Mouse (Mus musculus) lung, embryonic 14.5 days (tissue): ENCODE measurements at regions not wholly inside any gene's neighbourhood (a gene's known extent, or its start where the extent isn't known, plus 50 kb on each side); places are given as distances from the start of the nearest gene placed in this dataset.
A peak's percentile ranks its signal among the peaks of the same experiment; 100 is the strongest.

Source experiments
- ATAC-seq: fragments of 200-750 bp; cut with Nextera tagmentation; 2 replicates; pipeline ENCODE4 v1.8.0; 2017; ENCODE audit warnings: mild to moderate bottlenecking, moderate TSS enrichment, moderate library complexity; ENCODE audit not compliant: insufficient read depth
- DNase-seq: peaks from one replicate; pipeline ENCODE4 v3.0.0-alpha.2; 2015
- H3K27ac ChIP-seq: fragments of 300-500 bp; sonication (generic); 2 replicates; pipeline ENCODE4 v1.5.1; 2014; ENCODE audit warnings: low read depth, mild to moderate bottlenecking, moderate library complexity
- H3K27me3 ChIP-seq: fragments of 300-500 bp; sonication (generic); 2 replicates; pipeline ENCODE4 v1.6.1; 2014; ENCODE audit warnings: low read length, control low read depth; ENCODE audit not compliant: insufficient read depth
- H3K36me3 ChIP-seq: fragments of 300-500 bp; sonication (generic); 2 replicates; pipeline ENCODE4 v1.6.1; 2014; ENCODE audit warnings: control low read depth; ENCODE audit not compliant: insufficient read depth
- H3K4me1 ChIP-seq: fragments of 300-500 bp; sonication (generic); 2 replicates; pipeline ENCODE4 v1.6.1; 2014; ENCODE audit warnings: antibody characterized with exemption, control low read depth; ENCODE audit not compliant: insufficient read depth
- H3K4me2 ChIP-seq: fragments of 300-500 bp; sonication (generic); 2 replicates; pipeline ENCODE4 v1.6.1; 2014; ENCODE audit warnings: mild to moderate bottlenecking
- H3K4me3 ChIP-seq: fragments of 300-500 bp; sonication (generic); 2 replicates; pipeline ENCODE4 v1.5.1; 2014; ENCODE audit warnings: low read depth, low read length
- H3K9ac ChIP-seq: fragments of 300-500 bp; sonication (generic); 2 replicates; pipeline ENCODE4 v1.6.1; 2014
- H3K9me3 ChIP-seq: fragments of 300-500 bp; sonication (generic); 2 replicates; pipeline ENCODE4 v1.6.1; 2016; ENCODE audit warnings: low read depth, low read length, control low read depth
- CTCF ChIP-seq: IDR thresholded peaks from 2 replicates; pipeline ENCODE4 v1.5.1; 2016; ENCODE audit warnings: antibody characterized with exemption, low read depth
- WGBS: fragments of 180-500 bp; shearing (Covaris S2); extraction: QIAGEN DNeasy Blood & Tissue Kit; methylation state at CpG from one replicate; pipeline ENCODE4 v1.1.7; 2014; 5-methylcytosine and 5-hydroxymethylcytosine counted together

- Histone ChIP-seq H3K27ac (no peak overlapping the region), H3K9me3 (no peaks in the 10 kb centered on the region), H3K4me3 (no peak overlapping the region), H3K27me3 (no peaks in the 10 kb centered on the region), H3K9ac (no peak overlapping the region), H3K4me2 (no peak overlapping the region), H3K36me3 (no peaks in the 10 kb centered on the region), H3K4me1 (no peaks in the 10 kb centered on the region)
- TF ChIP-seq CTCF, result no peak
- no peak for DNase-seq
- WGBS, result 70% methylated on average over 3 of the region's 3 CpGs
- ATAC-seq, result no peak
These were observed 108.2 kb upstream of the Isx start for GRCm38 (mm10) chr8:74764728-74765127.

- Histone ChIP-seq H3K9ac (no peak overlapping the region), H3K27me3 (no peaks in the 10 kb centered on the region), H3K36me3 (no peaks in the 10 kb centered on the region), H3K27ac (no peak overlapping the region), H3K4me1 (no peaks in the 10 kb centered on the region), H3K9me3 (no peaks in the 10 kb centered on the region), H3K4me3 (no peak overlapping the region), H3K4me2 (no peak overlapping the region)
- no peak for DNase-seq
- ATAC-seq, result no peak
- TF ChIP-seq CTCF, result no peak
These were observed 97.4 kb upstream of the Isx start for GRCm38 (mm10) chr8:74775549-74775948.

GRCm38 (mm10) chr8:74781087-74781486 lies 91.9 kb upstream of the Isx start:
- DNase-seq (peak; percentile 9), ATAC-seq (no peak)
- Histone ChIP-seq H3K27me3 (no peaks in the 10 kb centered on the region), H3K4me2 (no peak overlapping the region), H3K36me3 (no peaks in the 10 kb centered on the region), H3K27ac (no peak overlapping the region), H3K9ac (no peak overlapping the region), H3K9me3 (no peaks in the 10 kb centered on the region; the same call in 1 of the 2 replicates), H3K4me1 (no peaks in the 10 kb centered on the region), H3K4me3 (no peak overlapping the region)
- WGBS, result 65% methylated on average over 1 of the region's 1 CpGs
- no peak for TF ChIP-seq CTCF

GRCm38 (mm10) chr8:74808685-74809084 lies 64.3 kb upstream of the Isx start:
- H3K9me3 ChIP-seq, result no peaks in the 10 kb centered on the region
- H3K27ac ChIP-seq, result no peak overlapping the region
- H3K9ac ChIP-seq, result no peak overlapping the region
- ATAC-seq, result no peak
- H3K36me3 ChIP-seq, result no peaks in the 10 kb centered on the region
- no peaks in the 10 kb centered on the region for H3K4me1 ChIP-seq
- H3K4me3 ChIP-seq, result no peak overlapping the region
- no peak overlapping the region for H3K4me2 ChIP-seq
- H3K27me3 ChIP-seq, result no peaks in the 10 kb centered on the region
- TF ChIP-seq CTCF, result no peak
- DNase-seq, result no peak

GRCm38 (mm10) chr8:74810054-74810453 lies 62.9 kb upstream of the Isx start:
- Histone ChIP-seq H3K9ac (no peak overlapping the region), H3K4me2 (no peak overlapping the region), H3K27me3 (no peaks in the 10 kb centered on the region), H3K27ac (no peak overlapping the region), H3K4me3 (no peak overlapping the region), H3K9me3 (no peaks in the 10 kb centered on the region), H3K36me3 (no peaks in the 10 kb centered on the region), H3K4me1 (no peaks in the 10 kb centered on the region)
- no peak for TF ChIP-seq CTCF
- DNase-seq, result no peak
- ATAC-seq, result no peak
- WGBS, result 81% methylated on average over 3 of the region's 3 CpGs

GRCm38 (mm10) chr8:74818434-74818833 lies 54.5 kb upstream of the Isx start:
- no peak overlapping the region for H3K9ac ChIP-seq
- H3K27me3 ChIP-seq, result no peaks in the 10 kb centered on the region
- no peak overlapping the region for H3K27ac ChIP-seq
- ATAC-seq (no peak), DNase-seq (peak; percentile 12)
- no peak for TF ChIP-seq CTCF
- no peaks in the 10 kb centered on the region for H3K36me3 ChIP-seq
- H3K4me3 ChIP-seq, result no peak overlapping the region
- H3K9me3 ChIP-seq, result no peaks in the 10 kb centered on the region
- no peak overlapping the region for H3K4me2 ChIP-seq
- H3K4me1 ChIP-seq, result no peaks in the 10 kb centered on the region
- WGBS, result 42% methylated on average over 1 of the region's 1 CpGs

GRCm38 (mm10) chr8:74820716-74821115 lies 52.3 kb upstream of the Isx start:
- TF ChIP-seq CTCF, result no peak
- Histone ChIP-seq H3K4me3 (no peak overlapping the region), H3K27ac (no peak overlapping the region), H3K9me3 (no peaks in the 10 kb centered on the region), H3K4me1 (no peaks in the 10 kb centered on the region), H3K9ac (no peak overlapping the region), H3K36me3 (no peaks in the 10 kb centered on the region), H3K27me3 (no peaks in the 10 kb centered on the region), H3K4me2 (no peak overlapping the region)
- ATAC-seq (no peak), DNase-seq (no peak)
- 11% methylated on average over 3 of the region's 3 CpGs for WGBS

- no peak overlapping the region for H3K4me3 ChIP-seq
- H3K9ac ChIP-seq, result no peak overlapping the region
- no peak overlapping the region for H3K4me2 ChIP-seq
- no peak overlapping the region for H3K27ac ChIP-seq
- ATAC-seq (no peak), DNase-seq (no peak)
- no peaks in the 10 kb centered on the region for H3K9me3 ChIP-seq
- H3K36me3 ChIP-seq, result no peaks in the 10 kb centered on the region
- H3K27me3 ChIP-seq, result no peaks in the 10 kb centered on the region
- TF ChIP-seq CTCF, result no peak
- no peaks in the 10 kb centered on the region for H3K4me1 ChIP-seq
These were observed 50.7 kb upstream of the Isx start for GRCm38 (mm10) chr8:74822288-74822687.
